Mouse (Mus musculus) neural tube, embryonic 14.5 days (tissue): Measurements from ENCODE around the gene Rin3. TPM values are rescaled to one million over a fixed set of nuclear protein-coding genes. Genes with fewer than 3 reads are reported as not detected.

Experiments
- ATAC-seq: fragments of 200-750 bp; cut with Nextera tagmentation; 2 replicates; pipeline ENCODE4 v1.8.0; 2017; ENCODE audit warnings: low read depth, mild to moderate bottlenecking, moderate TSS enrichment, moderate library complexity
- H3K27ac ChIP-seq: fragments of 300-500 bp; sonication (generic); 2 replicates; pipeline ENCODE4 v1.5.1; 2014; ENCODE audit warnings: low read depth, mild to moderate bottlenecking, control low read depth, low read length, moderate library complexity, mixed read lengths
- H3K27me3 ChIP-seq: fragments of 300-500 bp; sonication (generic); 2 replicates; pipeline ENCODE4 v1.6.1; 2014; ENCODE audit warnings: low read length; ENCODE audit not compliant: control insufficient read depth, insufficient read depth
- H3K36me3 ChIP-seq: fragments of 300-500 bp; sonication (generic); 2 replicates; pipeline ENCODE4 v1.6.1; 2014; ENCODE audit warnings: low read length, mixed read lengths; ENCODE audit not compliant: control insufficient read depth, insufficient read depth
- H3K4me1 ChIP-seq: fragments of 300-500 bp; sonication (generic); 2 replicates; pipeline ENCODE4 v1.6.1; 2014; ENCODE audit warnings: low read length; ENCODE audit not compliant: control insufficient read depth, insufficient read depth
- H3K4me2 ChIP-seq: fragments of 300-500 bp; sonication (generic); 2 replicates; pipeline ENCODE4 v1.6.1; 2014; ENCODE audit warnings: mild to moderate bottlenecking, low read depth, low read length, control low read depth
- H3K4me3 ChIP-seq: fragments of 300-500 bp; sonication (generic); 2 replicates; pipeline ENCODE4 v1.5.1; 2014; ENCODE audit warnings: low read depth, low read length, control low read depth, mixed read lengths
- H3K9ac ChIP-seq: fragments of 300-500 bp; sonication (generic); replicated peaks from 2 replicates; pipeline ENCODE4 v1.6.1; 2014; ENCODE audit warnings: low read depth, mild to moderate bottlenecking, control low read depth, low read length, mixed read lengths
- H3K9me3 ChIP-seq: fragments of 300-500 bp; sonication (generic); 2 replicates; pipeline ENCODE4 v1.6.1; 2016; ENCODE audit warnings: low read length; ENCODE audit not compliant: control insufficient read depth
- WGBS: fragments of 180-500 bp; shearing (Covaris S2); extraction: QIAGEN DNeasy Blood & Tissue Kit; methylation state at CpG from one replicate; pipeline ENCODE4 v1.1.7; 2014; 5-methylcytosine and 5-hydroxymethylcytosine counted together
- polyA plus RNA-seq: library from polyadenylated mRNA; unstranded; fragments of >200 nt; fragmentation: Nextera tagmentation; extraction: Ambion mirVana; gene quantifications from 2 replicates; pipeline ENCODE4 v1.2.1, GENCODE M21; 2014

The Rin3 gene
- polyA plus RNA-seq, 1 experiment from 2014 or later = 0.95 TPM

DNA sequence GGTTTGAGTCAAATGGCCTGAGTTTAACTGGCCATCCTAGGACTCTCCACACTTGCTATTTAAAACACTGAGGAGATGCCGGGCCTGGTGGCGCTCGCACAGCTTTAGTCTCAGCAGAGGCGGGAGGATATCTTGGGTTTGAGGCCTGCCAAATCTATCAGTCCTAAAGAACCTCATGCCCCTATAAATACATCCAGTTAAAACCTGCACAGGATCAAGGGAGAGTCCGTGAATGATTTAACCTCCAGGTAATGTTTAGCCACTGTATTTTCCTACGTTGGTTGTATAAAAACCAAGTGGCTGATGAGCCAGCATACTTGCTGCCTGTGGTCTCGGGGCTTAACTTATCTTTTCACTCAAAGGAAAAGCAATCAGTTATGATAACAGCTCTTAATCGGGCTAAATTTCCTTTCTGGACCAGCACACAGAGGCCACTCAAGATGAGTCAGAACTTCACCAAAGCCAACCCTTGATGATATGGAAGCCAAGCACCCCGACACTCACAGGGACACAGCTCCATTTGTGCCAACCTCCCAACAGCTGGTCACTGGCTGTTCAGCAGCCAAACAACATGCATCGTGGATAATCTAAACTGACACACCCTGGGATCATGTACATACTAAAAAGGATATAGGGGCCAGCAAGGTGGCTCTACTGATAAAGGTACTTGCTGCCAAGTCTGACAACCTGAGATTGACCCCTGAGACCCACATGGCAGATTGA is 137.5 kb downstream of the Rin3 start:
- H3K9me3 ChIP-seq = no peaks in the 10 kb centered on the region
- H3K4me2 ChIP-seq = no peak overlapping the region
- no peak for ATAC-seq
- no peak overlapping the region for H3K27ac ChIP-seq
- no peak overlapping the region for H3K9ac ChIP-seq
- H3K4me3 ChIP-seq = no peak overlapping the region
- WGBS = 93% methylated on average over 10 of the region's 10 CpGs
- no peaks in the 10 kb centered on the region for H3K4me1 ChIP-seq
- 0 out of 2 replicates have a peak, but pooled peaks cover 9% of the 10 kb centered on the region for H3K36me3 ChIP-seq
- no peaks in the 10 kb centered on the region for H3K27me3 ChIP-seq

DNA sequence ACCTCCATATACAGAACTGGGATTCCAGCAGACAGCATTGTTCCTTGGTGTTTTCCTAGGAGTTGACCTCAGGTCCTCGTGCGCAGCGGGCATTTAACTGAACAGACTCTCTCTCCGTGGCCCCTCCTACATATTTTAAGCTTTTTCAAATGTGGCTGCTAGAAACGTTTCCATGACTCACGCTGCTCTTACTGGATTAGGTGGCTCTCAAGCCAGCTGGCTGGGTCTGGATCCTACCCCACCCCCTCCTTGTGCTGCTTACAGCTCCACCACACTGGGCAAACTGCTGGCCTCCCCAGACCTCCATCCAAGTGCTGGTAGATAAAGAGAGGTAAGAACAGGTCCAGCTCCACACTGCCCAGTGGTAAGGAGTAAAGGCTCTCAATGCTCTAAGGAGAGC is 139.2 kb downstream of the Rin3 start:
- Histone ChIP-seq H3K36me3 (0 out of 2 replicates have a peak, but pooled peaks cover 9% of the 10 kb centered on the region), H3K4me1 (no peaks in the 10 kb centered on the region), H3K9me3 (no peaks in the 10 kb centered on the region), H3K4me3 (no peak overlapping the region), H3K27me3 (no peaks in the 10 kb centered on the region), H3K9ac (no peak overlapping the region), H3K4me2 (no peak overlapping the region), H3K27ac (no peak overlapping the region)
- WGBS = 95% methylated on average over 6 of the region's 6 CpGs
- ATAC-seq = no peak

DNA sequence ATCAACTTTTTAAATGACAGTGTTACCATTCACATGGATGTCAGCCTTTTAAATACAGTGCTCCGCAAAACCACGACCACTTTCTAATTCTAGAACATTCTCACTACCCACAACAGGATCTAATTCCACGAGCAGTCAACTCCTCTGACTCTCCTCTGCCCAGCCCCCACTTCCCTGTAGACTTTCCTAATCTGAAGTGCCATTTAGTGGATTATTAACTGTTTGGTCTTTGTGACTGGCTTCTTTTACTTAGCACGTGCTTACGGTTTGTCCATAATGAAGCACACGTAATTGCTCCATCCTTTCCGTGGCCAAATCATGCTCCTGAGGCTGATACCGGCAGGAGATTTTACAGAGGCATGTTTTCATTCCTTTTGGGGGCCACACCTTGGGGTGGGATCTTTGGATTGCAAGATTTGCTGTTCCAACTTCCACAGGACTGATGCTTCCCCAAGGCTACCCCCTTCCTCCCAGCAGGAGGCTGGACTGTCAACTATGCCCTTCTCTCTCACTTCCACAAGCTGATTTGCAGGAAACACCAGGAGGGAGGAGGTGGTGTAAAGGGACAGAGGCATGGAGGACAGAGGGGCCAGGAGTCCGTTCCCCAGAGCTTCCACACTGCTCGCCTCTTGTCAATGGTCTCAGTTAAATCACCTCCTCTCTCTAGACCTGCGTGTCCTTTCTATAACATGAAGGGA is 139.9 kb downstream of the Rin3 start:
- WGBS = 91% methylated on average over 11 of the region's 11 CpGs
- H3K9me3 ChIP-seq = no peaks in the 10 kb centered on the region
- 0 out of 2 replicates have a peak, but pooled peaks cover 9% of the 10 kb centered on the region for H3K36me3 ChIP-seq
- no peaks in the 10 kb centered on the region for H3K27me3 ChIP-seq
- H3K27ac ChIP-seq = no peak overlapping the region
- H3K4me1 ChIP-seq = no peaks in the 10 kb centered on the region
- H3K4me3 ChIP-seq = no peak overlapping the region
- no peak overlapping the region for H3K4me2 ChIP-seq
- H3K9ac ChIP-seq = no peak overlapping the region
- ATAC-seq = no peak

DNA sequence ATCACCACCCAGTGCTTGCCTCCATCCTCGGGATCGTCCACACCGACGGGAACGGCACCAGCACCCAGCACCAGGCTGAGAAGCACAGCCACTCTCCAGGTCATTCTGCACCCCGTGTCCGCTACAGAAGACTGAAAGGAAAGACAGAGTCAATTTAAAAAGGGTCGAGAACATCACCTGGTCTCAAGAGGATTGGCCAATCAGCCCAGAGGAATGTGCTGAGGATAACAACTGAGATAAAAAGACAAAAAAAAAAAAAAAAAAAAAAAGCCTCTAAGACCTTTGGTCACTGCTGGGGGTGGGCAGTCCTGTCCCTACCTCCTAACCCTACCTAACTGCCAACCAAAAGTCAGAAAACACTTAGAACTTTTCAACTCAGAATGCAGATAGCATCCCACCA is 140.8 kb downstream of the Rin3 start:
- 92% methylated on average over 8 of the region's 8 CpGs for WGBS
- no peaks in the 10 kb centered on the region for H3K4me1 ChIP-seq
- no peak overlapping the region for H3K4me2 ChIP-seq
- H3K27me3 ChIP-seq = no peaks in the 10 kb centered on the region
- no peak overlapping the region for H3K27ac ChIP-seq
- H3K9ac ChIP-seq = no peak overlapping the region
- ATAC-seq = no peak
- H3K4me3 ChIP-seq = no peak overlapping the region
- 0 out of 2 replicates have a peak, but pooled peaks cover 9% of the 10 kb centered on the region for H3K36me3 ChIP-seq
- H3K9me3 ChIP-seq = no peaks in the 10 kb centered on the region

DNA sequence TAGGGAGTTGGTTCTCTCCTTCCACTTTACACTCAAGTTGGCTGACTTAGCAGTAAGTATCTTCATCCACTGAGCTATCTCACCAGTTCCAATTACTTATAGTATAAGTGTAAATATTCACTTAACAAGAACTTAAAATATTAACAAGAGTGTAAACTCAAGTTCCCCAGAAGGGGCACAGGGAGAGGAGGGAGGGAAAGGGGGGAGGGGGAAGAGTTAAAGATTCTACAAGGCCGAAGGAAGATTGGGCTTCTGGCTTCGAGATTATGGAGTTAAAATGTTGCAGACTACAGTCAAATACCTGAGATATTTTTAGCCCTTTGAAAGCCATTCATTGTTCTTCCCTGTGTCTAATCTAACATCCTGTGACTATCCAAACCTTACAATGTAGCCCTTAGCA is 141.6 kb downstream of the Rin3 start:
- Histone ChIP-seq H3K9ac (no peak overlapping the region), H3K4me2 (no peak overlapping the region), H3K9me3 (no peaks in the 10 kb centered on the region), H3K4me1 (no peaks in the 10 kb centered on the region), H3K4me3 (no peak overlapping the region), H3K27ac (no peak overlapping the region), H3K27me3 (no peaks in the 10 kb centered on the region), H3K36me3 (0 out of 2 replicates have a peak, but pooled peaks cover 9% of the 10 kb centered on the region)
- ATAC-seq = no peak
- 91% methylated on average over 2 of the region's 2 CpGs for WGBS

DNA sequence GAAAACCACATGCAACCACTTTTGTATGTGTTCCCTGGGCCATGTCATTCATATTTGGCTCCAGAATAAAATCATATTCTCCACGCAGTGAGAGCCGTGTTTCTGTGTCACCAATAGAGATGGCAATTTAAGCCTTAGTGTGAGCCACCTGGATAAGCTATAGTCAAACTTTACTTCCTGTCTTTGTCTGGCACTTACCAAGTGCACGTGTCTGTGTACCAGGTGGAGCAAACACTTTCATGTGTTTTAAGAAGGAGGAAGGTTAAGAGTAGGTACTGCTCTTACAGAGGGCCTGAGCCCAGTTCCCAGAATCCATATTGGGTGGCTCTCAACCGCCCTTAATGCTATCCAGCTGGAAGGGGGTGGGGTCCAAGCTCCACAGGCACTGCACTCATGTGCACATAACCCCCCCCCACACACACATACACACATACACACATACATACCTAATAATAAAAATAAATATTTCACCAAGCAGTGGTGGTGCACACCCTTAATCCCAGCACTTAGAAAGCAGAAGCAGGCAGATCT is 142.3 kb downstream of the Rin3 start:
- no peak for ATAC-seq
- H3K4me3 ChIP-seq = no peak overlapping the region
- H3K4me1 ChIP-seq = no peaks in the 10 kb centered on the region
- H3K9me3 ChIP-seq = no peaks in the 10 kb centered on the region
- no peak overlapping the region for H3K4me2 ChIP-seq
- 85% methylated on average over 4 of the region's 4 CpGs for WGBS
- no peak overlapping the region for H3K27ac ChIP-seq
- H3K9ac ChIP-seq = no peak overlapping the region
- 0 out of 2 replicates have a peak, but pooled peaks cover 9% of the 10 kb centered on the region for H3K36me3 ChIP-seq
- H3K27me3 ChIP-seq = no peaks in the 10 kb centered on the region

DNA sequence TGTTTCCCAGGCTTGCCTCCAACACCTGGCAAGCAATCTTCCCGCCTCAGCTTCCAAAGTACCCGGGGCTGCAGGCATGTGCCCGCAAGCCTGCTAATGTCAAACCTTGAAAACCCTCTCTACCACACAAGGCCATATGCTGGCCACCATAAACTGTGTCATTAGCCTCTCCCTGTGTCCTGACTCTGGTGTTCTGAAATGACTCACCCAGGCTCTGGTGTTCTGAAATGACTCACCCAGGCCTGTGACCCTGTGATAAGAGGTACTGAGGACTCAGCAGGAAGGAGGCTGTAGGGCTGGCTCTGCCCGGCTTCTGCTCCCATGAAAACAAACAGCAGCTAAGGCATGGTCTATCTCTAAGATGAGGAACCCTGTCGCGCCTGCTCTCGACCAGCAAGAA is 143.4 kb downstream of the Rin3 start:
- ATAC-seq = no peak
- WGBS = 95% methylated on average over 7 of the region's 7 CpGs
- H3K36me3 ChIP-seq = 0 out of 2 replicates have a peak, but pooled peaks cover 9% of the 10 kb centered on the region

DNA sequence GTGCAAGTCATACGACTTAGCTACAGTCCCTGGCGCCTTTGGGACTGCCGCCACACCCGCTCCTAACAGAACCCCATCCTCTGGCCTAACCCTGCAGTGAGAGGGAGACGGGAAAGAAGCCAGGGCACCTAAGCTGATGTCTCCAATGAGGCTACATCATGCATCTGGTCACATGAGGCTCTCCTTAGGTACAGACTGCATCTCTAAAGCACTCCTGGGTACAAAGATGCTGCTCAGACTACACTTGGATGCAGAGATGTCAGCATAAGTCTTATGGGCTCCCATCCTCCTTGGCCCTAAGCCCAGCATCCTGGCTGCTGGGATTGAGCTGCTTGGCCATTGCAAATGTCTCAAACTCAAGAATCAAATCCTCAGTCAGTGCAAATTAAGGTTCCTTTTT is 146.8 kb downstream of the Rin3 start:
- Histone ChIP-seq H3K9me3 (no peaks in the 10 kb centered on the region), H3K27me3 (no peaks in the 10 kb centered on the region), H3K36me3 (no peaks in the 10 kb centered on the region), H3K27ac (no peak overlapping the region), H3K4me1 (no peaks in the 10 kb centered on the region), H3K4me2 (no peak overlapping the region), H3K4me3 (no peak overlapping the region), H3K9ac (no peak overlapping the region)
- 98% methylated on average over 5 of the region's 5 CpGs for WGBS
- no peak for ATAC-seq

More for the DNA sequence above, 143.4 kb downstream of the Rin3 start:
- H3K9ac ChIP-seq = no peak overlapping the region
- H3K9me3 ChIP-seq = no peaks in the 10 kb centered on the region
- H3K4me2 ChIP-seq = no peak overlapping the region
- H3K4me1 ChIP-seq = no peaks in the 10 kb centered on the region
- no peak overlapping the region for H3K4me3 ChIP-seq
- no peak overlapping the region for H3K27ac ChIP-seq
- H3K27me3 ChIP-seq = no peaks in the 10 kb centered on the region

DNA sequence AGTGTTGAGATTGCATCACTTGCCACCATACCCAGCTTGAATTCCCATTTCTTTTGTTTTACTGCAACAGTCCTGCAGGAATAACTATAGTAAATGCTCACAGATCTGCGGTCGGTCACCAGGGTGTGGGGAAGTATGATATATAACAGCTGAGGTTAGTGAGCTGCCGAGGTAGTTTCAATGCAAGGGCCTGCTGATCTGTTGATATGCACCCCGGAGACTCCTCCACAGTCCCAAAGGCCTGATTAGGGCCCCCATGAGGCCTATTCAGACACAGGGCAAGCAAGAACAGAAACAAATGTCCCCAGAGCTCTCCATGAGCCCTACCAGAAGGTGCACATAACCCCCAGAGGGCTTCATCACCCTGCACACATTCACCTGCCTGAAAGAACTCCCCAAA is 147.4 kb downstream of the Rin3 start:
- H3K27me3 ChIP-seq = no peaks in the 10 kb centered on the region
- no peak overlapping the region for H3K4me2 ChIP-seq
- no peak overlapping the region for H3K4me3 ChIP-seq
- WGBS = 77% methylated on average over 4 of the region's 4 CpGs
- no peaks in the 10 kb centered on the region for H3K36me3 ChIP-seq
- no peaks in the 10 kb centered on the region for H3K9me3 ChIP-seq
- ATAC-seq = no peak
- H3K4me1 ChIP-seq = no peaks in the 10 kb centered on the region
- H3K27ac ChIP-seq = no peak overlapping the region
- H3K9ac ChIP-seq = no peak overlapping the region
